Mouse (Mus musculus) heart, postnatal 36 days (tissue): ENCODE measurements at regions not wholly inside any gene's neighbourhood (a gene's known extent, or its start where the extent isn't known, plus 50 kb on each side); places are given as distances from the start of the nearest gene placed in this dataset.

ENCODE experiments used
- DNase-seq, 2 experiments: peaks; one replicate each; pipeline ENCODE4 v3.0.0; 2021 to 2022
- intact Hi-C: fragments of 180-260 bp; cut with DNase I; formaldehyde crosslinking; loops from one replicate; pipeline ENCODE4 v1.15.1; 2025

- DNase-seq = no peak
- intact Hi-C loops = no loop called here
Measured at GRCm38 (mm10) chr13:69182478-69182877, 183.1 kb upstream of the Adcy2 start.

- intact Hi-C loops = no loop called here
- no peak for DNase-seq
Measured at GRCm38 (mm10) chr13:69190661-69191060, 191.3 kb upstream of the Adcy2 start.

- DNase-seq = no peak
- intact Hi-C loops = no loop called here
Measured at GRCm38 (mm10) chr13:69196464-69196871, 197.1 kb upstream of the Adcy2 start.

GRCm38 (mm10) chr13:69207741-69208568 lies 208.6 kb upstream of the Adcy2 start:
- no peak for DNase-seq
- intact Hi-C loops = no loop called here

GRCm38 (mm10) chr13:69208569-69208881 lies 209.2 kb upstream of the Adcy2 start:
- intact Hi-C loops = no loop called here
- no peak for DNase-seq

GRCm38 (mm10) chr13:69216579-69216978 lies 217.2 kb upstream of the Adcy2 start:
- no peak for DNase-seq
- intact Hi-C loops = no loop called here

GRCm38 (mm10) chr13:69220425-69220824 lies 221.1 kb upstream of the Adcy2 start:
- no peak for DNase-seq
- intact Hi-C loops = no loop called here

- DNase-seq = no peak
- intact Hi-C loops = no loop called here
Measured at GRCm38 (mm10) chr13:69226538-69226937, 227.2 kb upstream of the Adcy2 start.

- intact Hi-C loops = loop anchor here (10.0 kb wide), 1 partner anchor 204 kb away; no protein-coding TSS in a partner anchor
Measured at GRCm38 (mm10) chr13:69230361-69230943, 231.1 kb upstream of the Adcy2 start.

GRCm38 (mm10) chr13:69236386-69236785 lies 237.0 kb upstream of the Adcy2 start:
- intact Hi-C loops = loop anchor here (10.0 kb wide), 1 partner anchor 198 kb away; no protein-coding TSS in a partner anchor
- DNase-seq = no peak

More at GRCm38 (mm10) chr13:69230361-69230943, 231.1 kb upstream of the Adcy2 start:
- peak; percentile 2 to 9 for DNase-seq

- intact Hi-C loops = loop anchor here (10.0 kb wide), 1 partner anchor 197 kb away; no protein-coding TSS in a partner anchor
- no peak for DNase-seq
Measured at GRCm38 (mm10) chr13:69237918-69238317, 238.6 kb upstream of the Adcy2 start.

GRCm38 (mm10) chr13:69239261-69239915 lies 240.0 kb upstream of the Adcy2 start:
- DNase-seq = peak in 1 of 2 experiments; percentile 11
- intact Hi-C loops = loop anchor here (10.0 kb wide), 1 partner anchor 195 kb away; no protein-coding TSS in a partner anchor

- DNase-seq = no peak
- intact Hi-C loops = no loop called here
Measured at GRCm38 (mm10) chr13:69242544-69243296, 243.4 kb upstream of the Adcy2 start.

GRCm38 (mm10) chr13:69250334-69251129 lies 251.2 kb upstream of the Adcy2 start:
- intact Hi-C loops = no loop called here
- no peak for DNase-seq

- intact Hi-C loops = no loop called here
- no peak for DNase-seq
Measured at GRCm38 (mm10) chr13:69251130-69251561, 251.8 kb upstream of the Adcy2 start.

- intact Hi-C loops = no loop called here
- no peak for DNase-seq
Measured at GRCm38 (mm10) chr13:69252335-69252734, 253.0 kb upstream of the Adcy2 start.

GRCm38 (mm10) chr13:69260485-69260884 lies 261.1 kb upstream of the Adcy2 start:
- intact Hi-C loops = no loop called here
- DNase-seq = no peak

GRCm38 (mm10) chr13:69260972-69261371 lies 261.6 kb upstream of the Adcy2 start:
- intact Hi-C loops = no loop called here
- DNase-seq = no peak

GRCm38 (mm10) chr13:69263722-69264121 lies 264.4 kb upstream of the Adcy2 start:
- DNase-seq = no peak
- intact Hi-C loops = no loop called here

GRCm38 (mm10) chr13:69266071-69266470 lies 266.7 kb upstream of the Adcy2 start:
- no peak for DNase-seq
- intact Hi-C loops = no loop called here
